Mouse (Mus musculus) skeletal muscle tissue, postnatal 0 days (tissue): ENCODE measurements around the gene Mmp28. TPM values are rescaled to one million over a fixed set of nuclear protein-coding genes. Genes with fewer than 3 reads are reported as not detected.

Experiments used
- polyA plus RNA-seq: library from polyadenylated mRNA; unstranded; fragments of >200 nt; fragmentation: Nextera tagmentation; extraction: Ambion mirVana; gene quantifications from 2 replicates; pipeline ENCODE4 v1.2.1, GENCODE M21; 2015

The Mmp28 gene
- 2.6 and 4.3 TPM in 2 replicates for polyA plus RNA-seq

GRCm38 (mm10) chr11:83462711-83463244, at the start of gene Mmp28:
TSS of gene Mmp28 (minus strand) at chr11:83463071.

GRCm38 (mm10) chr11:83472324-83473234, 9.7 kb upstream of the Mmp28 start, which contains the start of gene Taf15:
TSS of gene Taf15 (plus strand) at chr11:83473086.

GRCm38 (mm10) chr11:83437377-83437776, 25.5 kb downstream of the Mmp28 start, which contains the start of gene 1700020L24Rik:
TSS of gene 1700020L24Rik (plus strand) at chr11:83437677.

GRCm38 (mm10) chr11:83429355-83429754, 33.5 kb downstream of the Mmp28 start, which contains the start of gene Gas2l2:
TSS of gene Gas2l2 (minus strand) at chr11:83429455.

GRCm38 (mm10) chr11:83409087-83409754, 53.6 kb downstream of the Mmp28 start, which contains the start of gene Rasl10b:
TSS of gene Rasl10b (plus strand) at chr11:83409137.

Other genes starting within 250 kb of the Mmp28 start
- not detected in 2 replicates for gene Slfn14, start 176.3 kb downstream of the Mmp28 start, polyA plus RNA-seq
- gene Ap2b1, start 164.0 kb downstream of the Mmp28 start, polyA plus RNA-seq = 18.9 and 20.0 TPM in 2 replicates
- 12.1 and 13.1 TPM in 2 replicates for gene Pex12, start 160.5 kb downstream of the Mmp28 start, polyA plus RNA-seq
- 1.2 and 1.4 TPM in 2 replicates for gene Rasl10b, start 53.9 kb downstream of the Mmp28 start, polyA plus RNA-seq
- gene Gas2l2, start 33.6 kb downstream of the Mmp28 start, polyA plus RNA-seq = 0.05 TPM in 1 of 2 replicates, not detected in the other
- gene 1700020L24Rik, start 25.4 kb downstream of the Mmp28 start, polyA plus RNA-seq = 0.35 and 0.88 TPM in 2 replicates
- 3.5 and 3.9 TPM in 2 replicates for gene Taf15, start 10.0 kb upstream of the Mmp28 start, polyA plus RNA-seq
- not detected in 2 replicates for gene Heatr9, start 59.1 kb upstream of the Mmp28 start, polyA plus RNA-seq
- gene Ccl5, start 67.4 kb upstream of the Mmp28 start, polyA plus RNA-seq = 0.45 and 1.5 TPM in 2 replicates
- gene Ccl9, start 115.6 kb upstream of the Mmp28 start, polyA plus RNA-seq = 10.8 and 14.0 TPM in 2 replicates
- 15.0 and 15.2 TPM in 2 replicates for gene Ccl6, start 130.0 kb upstream of the Mmp28 start, polyA plus RNA-seq
- gene Rpl9-ps1, start 182.6 kb upstream of the Mmp28 start, polyA plus RNA-seq = not detected in 2 replicates
- gene Ccl3, start 186.3 kb upstream of the Mmp28 start, polyA plus RNA-seq = 0.19 and 0.29 TPM in 2 replicates
- gene Ccl4, start 199.5 kb upstream of the Mmp28 start, polyA plus RNA-seq = 0.21 and 0.23 TPM in 2 replicates
- 5.4 and 7.2 TPM in 2 replicates for gene Wfdc17, start 240.9 kb upstream of the Mmp28 start, polyA plus RNA-seq
- gene Wfdc18, start 245.9 kb upstream of the Mmp28 start, polyA plus RNA-seq = not detected in 2 replicates